Mouse (Mus musculus): ENCODE data around the gene Zic5.

Zic5 gene

GRCm38 (mm10) chr14:122479461-122480109, 14.1 kb upstream of the Zic5 start:
- no peak for DNase-seq

GRCm38 (mm10) chr14:122478574-122479011, 13.1 kb upstream of the Zic5 start:
- no peak for DNase-seq

- DNase-seq: no peak
Measured at GRCm38 (mm10) chr14:122477971-122478573, 12.6 kb upstream of the Zic5 start.

- DNase-seq: no peak
Measured at GRCm38 (mm10) chr14:122477261-122477671, 11.8 kb upstream of the Zic5 start.

GRCm38 (mm10) chr14:122476822-122477215, 11.3 kb upstream of the Zic5 start:
- no peak for DNase-seq

GRCm38 (mm10) chr14:122476041-122476821, 10.8 kb upstream of the Zic5 start:
- no peak for DNase-seq

GRCm38 (mm10) chr14:122475557-122476040, 10.1 kb upstream of the Zic5 start:
- no peak for DNase-seq

GRCm38 (mm10) chr14:122474891-122475556, 9.5 kb upstream of the Zic5 start, which contains the start of gene Zic2:
Gene Zic2 (plus strand): TSS chr14:122475435.
- no peak for DNase-seq

GRCm38 (mm10) chr14:122474041-122474890, 8.8 kb upstream of the Zic5 start:
- DNase-seq: no peak

- DNase-seq: no peak
Measured at GRCm38 (mm10) chr14:122473211-122473751, 7.8 kb upstream of the Zic5 start.

- DNase-seq: no peak
Measured at GRCm38 (mm10) chr14:122472647-122473046, 7.2 kb upstream of the Zic5 start.

- DNase-seq: no peak
Measured at GRCm38 (mm10) chr14:122472161-122472560, 6.7 kb upstream of the Zic5 start.

GRCm38 (mm10) chr14:122471449-122472085, 6.1 kb upstream of the Zic5 start:
- no peak for DNase-seq

- DNase-seq: no peak
Measured at GRCm38 (mm10) chr14:122468971-122469755, 3.7 kb upstream of the Zic5 start.

GRCm38 (mm10) chr14:122467926-122468841, 2.7 kb upstream of the Zic5 start:
- DNase-seq: no peak

- DNase-seq: no peak
Measured at GRCm38 (mm10) chr14:122466756-122467362, 1.4 kb upstream of the Zic5 start.

GRCm38 (mm10) chr14:122465931-122466490, 534 bp upstream of the Zic5 start:
- no peak for DNase-seq

- DNase-seq: no peak
Measured at GRCm38 (mm10) chr14:122464351-122464762, 1.1 kb downstream of the Zic5 start.
